Mouse (Mus musculus) olfactory bulb, adult 2 months (tissue): Measurements from ENCODE around the gene Gramd1c. TPM values are rescaled to one million over a fixed set of nuclear protein-coding genes. Genes with fewer than 3 reads are reported as not detected.

ENCODE experiments used
- H3K27ac ChIP-seq: fragments of 200-500 bp; 2 replicates; pipeline ENCODE4 v1.5.1; 2012; ENCODE audit warnings: low read depth, low read length; ENCODE audit not compliant: insufficient read depth
- H3K4me1 ChIP-seq: fragments of 200-500 bp; 2 replicates; pipeline ENCODE4 v1.6.1; 2012; ENCODE audit warnings: low read length; ENCODE audit not compliant: control insufficient read depth, insufficient read depth
- H3K4me3 ChIP-seq: fragments of 200-500 bp; 2 replicates; pipeline ENCODE4 v1.5.1; 2012; ENCODE audit warnings: mild to moderate bottlenecking, low read depth, low read length, moderate library complexity; ENCODE audit not compliant: insufficient read depth
- CTCF ChIP-seq: fragments of 200-500 bp; IDR thresholded peaks from 2 replicates; pipeline ENCODE4 v1.5.1; 2012; ENCODE audit warnings: low read depth, mild to moderate bottlenecking, low read length, moderate library complexity; ENCODE audit not compliant: insufficient read depth
- POLR2A ChIP-seq: fragments of 200-500 bp; IDR thresholded peaks from 2 replicates; pipeline ENCODE4 v1.6.1; 2012; ENCODE audit warnings: mild to moderate bottlenecking, low read depth, low read length, moderate library complexity; ENCODE audit not compliant: insufficient read depth
- WGBS: fragments of 180-500 bp; shearing (Covaris S2); methylation state at CpG from one replicate; pipeline ENCODE4 v1.1.7; 2018; 5-methylcytosine and 5-hydroxymethylcytosine counted together
- polyA plus RNA-seq: library from polyadenylated mRNA; stranded (reverse); fragments of >200 nt; gene quantifications from 2 replicates; pipeline ENCODE4 v1.2.4, GENCODE M21; 2012; ENCODE audit warnings: low replicate concordance; ENCODE audit not compliant: missing spikeins, insufficient read depth, insufficient read length

The Gramd1c gene
- polyA plus RNA-seq, 1 experiment, result not detected

- no peaks in the 10 kb centered on the region for H3K4me1 ChIP-seq
- no peak for TF ChIP-seq CTCF
- H3K27ac ChIP-seq, result no peak overlapping the region
- WGBS, result 64% methylated on average over 5 of the region's 5 CpGs
- H3K4me3 ChIP-seq, result no peak overlapping the region
Observed at GRCm38 (mm10) chr16:43999541-43999940, 63.6 kb downstream of the Gramd1c start.

DNA sequence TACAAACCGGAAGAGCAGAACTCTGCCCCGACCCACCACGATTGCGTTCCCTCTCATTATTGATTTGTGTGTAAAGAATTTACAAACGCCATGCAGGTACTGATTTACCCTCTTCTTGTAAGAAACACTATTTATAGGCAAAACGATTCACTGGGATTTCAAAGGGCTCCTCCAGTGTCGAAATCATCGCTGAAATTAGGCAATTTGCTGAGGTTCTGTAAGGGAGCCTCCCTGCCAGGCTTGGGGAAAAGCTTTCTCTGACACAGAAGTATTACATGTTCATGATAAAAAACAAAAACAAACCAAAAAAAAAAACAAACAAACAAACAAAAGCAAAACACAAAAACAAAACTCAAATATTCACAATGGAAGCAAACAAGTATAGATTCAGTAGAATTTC lies 64.0 kb downstream of the Gramd1c start:
- Histone ChIP-seq H3K4me1 (no peaks in the 10 kb centered on the region), H3K4me3 (no peak overlapping the region), H3K27ac (no peak overlapping the region)
- TF ChIP-seq POLR2A (no peak), CTCF (no peak)
- 74% methylated on average over 8 of the region's 8 CpGs for WGBS

DNA sequence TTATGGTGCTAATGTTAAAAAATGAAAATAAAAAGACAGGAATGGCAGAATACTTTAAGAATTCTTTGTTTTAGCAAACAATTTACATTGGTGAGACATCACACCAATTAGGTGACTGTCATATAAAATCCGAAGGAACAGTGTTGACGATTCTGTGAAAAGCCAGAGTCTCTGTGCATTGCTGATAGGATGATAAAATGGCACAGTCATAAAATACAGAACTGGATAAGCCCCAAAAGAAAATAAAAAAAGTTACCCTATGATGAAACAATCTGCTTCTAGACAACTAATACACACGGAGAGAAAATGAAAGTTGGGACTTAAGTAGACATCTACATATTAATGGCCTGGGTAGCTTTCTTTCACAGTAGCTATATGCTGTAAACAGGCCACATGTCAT lies 68.5 kb downstream of the Gramd1c start:
- 80% methylated on average over 3 of the region's 3 CpGs for WGBS
- Histone ChIP-seq H3K4me1 (no peaks in the 10 kb centered on the region), H3K4me3 (no peak overlapping the region), H3K27ac (no peak overlapping the region)
- TF ChIP-seq POLR2A, result no peak
- no peak for TF ChIP-seq CTCF

GRCm38 (mm10) chr16:43986299-43986698 lies 76.8 kb downstream of the Gramd1c start:
- TF ChIP-seq CTCF (no peak), POLR2A (no peak)
- WGBS, result 92% methylated on average over 4 of the region's 4 CpGs

DNA sequence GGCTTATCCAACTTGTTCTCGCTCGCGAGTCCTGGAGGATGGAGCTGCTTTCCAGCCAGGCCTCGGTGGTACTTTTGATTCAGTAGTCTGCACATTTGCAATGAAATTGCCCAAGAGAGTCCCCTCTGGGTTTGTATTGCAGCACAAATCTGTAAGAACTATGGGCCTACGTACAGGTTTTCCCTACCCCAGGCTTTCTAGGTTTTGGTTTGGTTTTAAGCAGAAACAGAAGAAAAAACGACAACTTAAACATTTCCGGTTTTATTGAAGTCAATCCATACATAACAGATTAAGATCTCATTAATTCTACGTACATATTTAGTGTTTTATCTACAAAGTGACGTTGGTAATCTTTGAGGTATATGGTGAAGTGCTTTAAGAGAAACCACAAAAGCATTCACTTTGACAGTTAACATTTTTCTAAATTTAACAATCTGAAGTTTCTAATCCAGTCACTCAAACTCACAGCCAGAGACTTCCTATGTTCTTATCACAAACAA lies 83.0 kb downstream of the Gramd1c start:
- H3K4me1 ChIP-seq, result peaks cover 9% of the 10 kb centered on the region
- whole genome bisulfite sequencing, result 40% methylated on average over 9 of the region's 9 CpGs
- H3K4me3 ChIP-seq, result peak overlapping the region; percentile 82
- H3K27ac ChIP-seq, result no peak overlapping the region
- TF ChIP-seq POLR2A (no peak), CTCF (no peak)

More at GRCm38 (mm10) chr16:43986299-43986698, 76.8 kb downstream of the Gramd1c start:
- Histone ChIP-seq H3K27ac (no peak overlapping the region), H3K4me1 (no peaks in the 10 kb centered on the region), H3K4me3 (no peak overlapping the region)

DNA sequence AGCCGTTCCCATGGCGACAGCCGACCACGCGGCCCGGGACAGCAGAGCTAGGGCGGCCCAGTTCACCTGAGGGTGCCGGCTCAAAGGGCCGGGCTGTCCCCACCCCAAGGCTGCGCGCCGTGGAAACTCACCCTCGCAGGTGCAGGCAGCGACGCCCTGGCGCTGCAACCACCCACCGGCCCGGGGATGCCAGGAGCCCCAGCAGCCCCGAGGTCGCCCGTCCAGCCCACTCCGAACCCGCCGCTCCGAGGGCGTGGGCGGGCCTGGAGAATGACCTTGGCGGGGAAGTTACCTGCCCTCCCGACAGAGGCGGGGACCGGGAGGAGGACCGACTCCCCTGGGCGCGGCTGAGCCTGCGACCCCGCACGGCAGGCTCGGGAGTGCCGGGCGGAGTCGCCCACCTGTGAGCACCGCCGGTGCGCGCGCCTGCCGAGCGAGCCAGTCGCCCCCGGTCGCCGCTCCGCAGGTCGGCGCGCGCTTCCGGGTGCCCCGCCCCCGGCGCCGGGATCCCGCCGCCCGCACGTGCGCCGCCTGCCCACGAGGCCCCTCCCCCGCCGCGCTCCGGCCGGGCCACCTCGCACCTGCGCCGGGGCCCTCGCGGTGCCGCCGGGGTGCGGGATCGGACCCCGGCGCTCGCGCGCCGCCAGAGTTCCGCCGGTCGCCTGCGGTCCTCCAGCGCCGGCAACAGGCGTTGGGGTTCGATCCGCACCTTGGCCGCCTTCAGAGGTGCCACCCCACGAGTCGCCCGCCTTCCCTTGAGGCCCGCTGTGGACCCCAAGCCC lies 83.6 kb downstream of the Gramd1c start, which contains the start of gene Zdhhc23:
Gene Zdhhc23, minus strand, starts transcription at position 464 of the 782 bp plus-strand sequence.
- TF ChIP-seq CTCF (no peak), POLR2A (no peak)
- peaks cover 9% of the 10 kb centered on the region for H3K4me1 ChIP-seq
- under 1% methylated on average over 103 of the region's 103 CpGs for WGBS
- peak within 1 kb of the TSS; percentile 82 for H3K4me3 ChIP-seq
- no peak within 1 kb of the TSS for H3K27ac ChIP-seq

GRCm38 (mm10) chr16:43979010-43979327 lies 84.2 kb downstream of the Gramd1c start:
- H3K27ac ChIP-seq, result no peak overlapping the region
- peaks cover 9% of the 10 kb centered on the region for H3K4me1 ChIP-seq
- no peak for TF ChIP-seq POLR2A
- no peak for TF ChIP-seq CTCF
- peak overlapping the region; percentile 82 for H3K4me3 ChIP-seq
- 32% methylated on average over 7 of the region's 7 CpGs for WGBS

DNA sequence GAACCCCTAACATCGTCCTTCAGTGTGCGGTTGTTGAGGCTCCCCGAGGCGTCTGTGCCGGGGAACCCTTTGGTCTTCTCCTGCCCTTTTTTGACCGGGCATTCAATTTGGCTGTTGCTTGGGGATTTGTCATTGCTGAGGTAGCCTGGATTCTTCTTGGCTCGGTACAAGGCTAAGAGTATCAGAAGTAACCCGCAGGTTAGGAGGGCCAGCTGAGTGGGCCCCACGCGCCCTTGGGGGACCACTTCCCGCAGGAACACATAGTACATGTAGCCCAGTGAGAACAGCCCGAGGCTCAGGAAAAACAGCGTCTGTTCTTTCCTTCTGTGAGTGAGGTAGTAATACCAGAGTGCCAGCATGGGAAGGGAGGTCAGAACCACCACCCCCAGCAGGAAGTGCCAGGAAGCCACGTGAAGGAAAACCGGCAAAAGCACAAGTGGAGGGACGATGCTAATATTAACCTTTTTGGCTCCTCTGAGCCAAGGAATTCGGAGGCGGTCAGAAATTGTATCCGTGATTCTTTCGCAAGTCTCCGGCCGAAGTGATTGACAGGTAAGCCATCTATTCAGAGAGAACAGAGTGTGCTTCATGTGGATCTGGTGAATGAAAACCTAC lies 89.4 kb downstream of the Gramd1c start:
- 76% methylated on average over 22 of the region's 22 CpGs for WGBS
- Histone ChIP-seq H3K27ac (no peak overlapping the region), H3K4me1 (no peaks in the 10 kb centered on the region), H3K4me3 (no peak overlapping the region)
- TF ChIP-seq CTCF (no peak), POLR2A (no peak)

GRCm38 (mm10) chr16:43973147-43973546 lies 90.0 kb downstream of the Gramd1c start:
- Histone ChIP-seq H3K27ac (no peak overlapping the region), H3K4me3 (no peak overlapping the region), H3K4me1 (no peaks in the 10 kb centered on the region)
- 89% methylated on average over 11 of the region's 11 CpGs for WGBS
- TF ChIP-seq CTCF, result no peak
- no peak for TF ChIP-seq POLR2A
